Mouse (Mus musculus): ENCODE measurements at regions not wholly inside any gene's neighbourhood (a gene's known extent, or its start where the extent isn't known, plus 50 kb on each side); places are given as distances from the start of the nearest gene placed in this dataset.

GRCm38 (mm10) chr16:77537351-77537750, 64.5 kb downstream of the Gm11146 start:
- no peak for DNase-seq

- DNase-seq = peak; percentile 36
Measured at GRCm38 (mm10) chr16:77536746-77537145, 65.1 kb downstream of the Gm11146 start.

GRCm38 (mm10) chr16:77536314-77536713, 65.6 kb downstream of the Gm11146 start:
- peak; percentile 20 for DNase-seq

GRCm38 (mm10) chr16:77535021-77535420, 66.9 kb downstream of the Gm11146 start:
- peak; percentile 18 for DNase-seq

GRCm38 (mm10) chr16:77531596-77531995, 70.3 kb downstream of the Gm11146 start:
- no peak for DNase-seq

GRCm38 (mm10) chr16:77527951-77528350, 73.9 kb downstream of the Gm11146 start:
- no peak for DNase-seq

- DNase-seq = no peak
Measured at GRCm38 (mm10) chr16:77514606-77515005, 87.3 kb downstream of the Gm11146 start.

GRCm38 (mm10) chr16:77503556-77503955, 98.3 kb downstream of the Gm11146 start:
- no peak for DNase-seq

- DNase-seq = no peak
Measured at GRCm38 (mm10) chr16:77502916-77503315, 99.0 kb downstream of the Gm11146 start.

GRCm38 (mm10) chr16:77502026-77502425, 99.9 kb downstream of the Gm11146 start:
- DNase-seq = no peak

GRCm38 (mm10) chr16:77500981-77501380, 100.9 kb downstream of the Gm11146 start:
- DNase-seq = no peak

GRCm38 (mm10) chr16:77500413-77500812, 101.5 kb downstream of the Gm11146 start:
- no peak for DNase-seq

- peak; percentile 79 for DNase-seq
Measured at GRCm38 (mm10) chr16:77499537-77500301, 102.2 kb downstream of the Gm11146 start.

- no peak for DNase-seq
Measured at GRCm38 (mm10) chr16:77495310-77495709, 106.6 kb downstream of the Gm11146 start.

- DNase-seq = no peak
Measured at GRCm38 (mm10) chr16:77494042-77494441, 107.9 kb downstream of the Gm11146 start.

- DNase-seq = no peak
Measured at GRCm38 (mm10) chr16:77488155-77488554, 113.7 kb downstream of the Gm11146 start.

- no peak for DNase-seq
Measured at GRCm38 (mm10) chr16:77479812-77480211, 122.1 kb downstream of the Gm11146 start.

GRCm38 (mm10) chr16:77471868-77472267, 130.0 kb downstream of the Gm11146 start:
- DNase-seq = no peak

- DNase-seq = peak; percentile 52
Measured at GRCm38 (mm10) chr16:77469903-77470302, 132.0 kb downstream of the Gm11146 start.

- DNase-seq = no peak
Measured at GRCm38 (mm10) chr16:77469328-77469875, 132.5 kb downstream of the Gm11146 start.

GRCm38 (mm10) chr16:77467216-77467615, 134.7 kb downstream of the Gm11146 start:
- DNase-seq = no peak

GRCm38 (mm10) chr16:77464623-77465022, 137.3 kb downstream of the Gm11146 start:
- no peak for DNase-seq

GRCm38 (mm10) chr16:77461922-77462321, 140.0 kb downstream of the Gm11146 start:
- no peak for DNase-seq

- no peak for DNase-seq
Measured at GRCm38 (mm10) chr16:77461459-77461858, 140.4 kb downstream of the Gm11146 start.

- DNase-seq = no peak
Measured at GRCm38 (mm10) chr16:77459651-77460050, 142.2 kb downstream of the Gm11146 start.

All from right cerebral cortex, adult 18-20 months (tissue).